Mouse (Mus musculus) midbrain, embryonic 14.5 days (tissue): ENCODE measurements around the gene Creb3l4. TPM values are rescaled to one million over a fixed set of nuclear protein-coding genes. Genes with fewer than 3 reads are reported as not detected.

ENCODE experiments used
- ATAC-seq: fragments of 200-750 bp; cut with Nextera tagmentation; 2 replicates; pipeline ENCODE4 v1.8.0; 2017; ENCODE audit warnings: moderate number of reproducible peaks, moderate library complexity; ENCODE audit not compliant: low FRiP score, low TSS enrichment
- DNase-seq: peaks from one replicate; pipeline ENCODE4 v3.0.0-alpha.2; 2015
- H3K27ac ChIP-seq: fragments of 300-500 bp; sonication (generic); replicated peaks from 2 replicates; pipeline ENCODE4 v1.5.1; 2014; ENCODE audit warnings: mild to moderate bottlenecking, low read depth, low read length, moderate library complexity
- H3K27me3 ChIP-seq: fragments of 300-500 bp; sonication (generic); 2 replicates; pipeline ENCODE4 v1.6.1; 2014; ENCODE audit warnings: low read length, control low read depth, mixed read lengths; ENCODE audit not compliant: control insufficient read depth, insufficient read depth
- H3K36me3 ChIP-seq: fragments of 300-500 bp; sonication (generic); 2 replicates; pipeline ENCODE4 v1.6.1; 2014; ENCODE audit warnings: low read length, control low read depth; ENCODE audit not compliant: control insufficient read depth, insufficient read depth
- H3K4me1 ChIP-seq: fragments of 300-500 bp; sonication (generic); 2 replicates; pipeline ENCODE4 v1.6.1; 2014; ENCODE audit warnings: mild to moderate bottlenecking, antibody characterized with exemption, low read length, control low read depth; ENCODE audit not compliant: control insufficient read depth, insufficient read depth
- H3K4me2 ChIP-seq: fragments of 300-500 bp; sonication (generic); 2 replicates; pipeline ENCODE4 v1.6.1; 2014; ENCODE audit warnings: mild to moderate bottlenecking, low read length, moderate library complexity
- H3K4me3 ChIP-seq: fragments of 300-500 bp; sonication (generic); replicated peaks from 2 replicates; pipeline ENCODE4 v1.5.1; 2014; ENCODE audit warnings: low read depth, low read length
- H3K9ac ChIP-seq: fragments of 300-500 bp; sonication (generic); replicated peaks from 2 replicates; pipeline ENCODE4 v1.6.1; 2014; ENCODE audit warnings: mild to moderate bottlenecking, low read length, moderate library complexity
- H3K9me3 ChIP-seq: fragments of 300-500 bp; sonication (generic); 2 replicates; pipeline ENCODE4 v1.6.1; 2016; ENCODE audit warnings: low read length, control low read depth, mixed read lengths; ENCODE audit not compliant: control insufficient read depth
- WGBS: fragments of 180-500 bp; shearing (Covaris S2); extraction: QIAGEN DNeasy Blood & Tissue Kit; methylation state at CpG from one replicate; pipeline ENCODE4 v1.1.7; 2014; 5-methylcytosine and 5-hydroxymethylcytosine counted together
- polyA plus RNA-seq: library from polyadenylated mRNA; unstranded; fragments of >200 nt; fragmentation: Nextera tagmentation; extraction: Ambion mirVana; gene quantifications from 2 replicates; pipeline ENCODE4 v1.2.1, GENCODE M21; 2014

Gene Creb3l4
- polyA plus RNA-seq, 1 experiment from 2014 or later = 2.1 TPM

- peak; percentile 49; the same call in 1 of the 2 replicates for ATAC-seq
- DNase-seq = peak; percentile 59
- H3K4me3 ChIP-seq = peak overlapping the region; percentile 88
- peaks cover 22% of the 10 kb centered on the region for H3K4me1 ChIP-seq
- peak overlapping the region; percentile 90 for H3K27ac ChIP-seq
- peak overlapping the region; percentile 79 for H3K4me2 ChIP-seq
- peaks cover 32% of the 10 kb centered on the region for H3K36me3 ChIP-seq
- no peaks in the 10 kb centered on the region for H3K9me3 ChIP-seq
- 13% methylated on average over 12 of the region's 12 CpGs for WGBS
- no peaks in the 10 kb centered on the region for H3K27me3 ChIP-seq
- peak overlapping the region; percentile 89 for H3K9ac ChIP-seq
These were observed 29.2 kb downstream of the Creb3l4 start for GRCm38 (mm10) chr3:90213956-90214684.

GRCm38 (mm10) chr3:90213377-90213866 is 29.9 kb downstream of the Creb3l4 start, which contains the start of the genes Rps27 and Rab13:
Gene Rps27, minus strand, starts transcription at chr3:90213651.
Gene Rab13, plus strand, starts transcription at chr3:90213695.
- peak; percentile 93 for ATAC-seq

GRCm38 (mm10) chr3:90212723-90213122 is 30.6 kb downstream of the Creb3l4 start:
- H3K36me3 ChIP-seq = peaks cover 46% of the 10 kb centered on the region
- WGBS = 17% methylated on average over 5 of the region's 5 CpGs
- peak overlapping the region; percentile 79 for H3K4me2 ChIP-seq
- peak overlapping the region; percentile 89 for H3K9ac ChIP-seq
- ATAC-seq (no peak), DNase-seq (no peak)
- peak overlapping the region; percentile 88 for H3K4me3 ChIP-seq
- H3K4me1 ChIP-seq = peaks cover 22% of the 10 kb centered on the region
- H3K27me3 ChIP-seq = no peaks in the 10 kb centered on the region
- H3K27ac ChIP-seq = no peak overlapping the region
- H3K9me3 ChIP-seq = no peaks in the 10 kb centered on the region

More at GRCm38 (mm10) chr3:90213377-90213866, 29.9 kb downstream of the Creb3l4 start, which contains the start of the genes Rps27 and Rab13:
- peaks cover 22% of the 10 kb centered on the region for H3K4me1 ChIP-seq
- DNase-seq = peak; percentile 97
- peak within 1 kb of the TSS; percentile 79 for H3K4me2 ChIP-seq
- peak within 1 kb of the TSS; percentile 88 for H3K4me3 ChIP-seq
- under 1% methylated on average over 42 of the region's 42 CpGs for WGBS
- no peaks in the 10 kb centered on the region for H3K9me3 ChIP-seq
- H3K36me3 ChIP-seq = peaks cover 39% of the 10 kb centered on the region
- H3K27me3 ChIP-seq = no peaks in the 10 kb centered on the region
- peak within 1 kb of the TSS; percentile 89 for H3K9ac ChIP-seq
- peak within 1 kb of the TSS; percentile 90 for H3K27ac ChIP-seq

- Histone ChIP-seq H3K4me1 (peaks cover 22% of the 10 kb centered on the region), H3K27me3 (no peaks in the 10 kb centered on the region), H3K4me2 (peak overlapping the region; percentile 79), H3K9ac (0 out of 2 replicates have a peak overlapping the region, but pooled peaks have one; percentile 9), H3K9me3 (no peaks in the 10 kb centered on the region), H3K4me3 (peak overlapping the region; percentile 88; the same call in 1 of the 2 replicates), H3K36me3 (peaks cover 49% of the 10 kb centered on the region), H3K27ac (no peak overlapping the region)
- DNase-seq (no peak), ATAC-seq (no peak)
- 86% methylated on average over 13 of the region's 13 CpGs for WGBS
These were observed 31.6 kb downstream of the Creb3l4 start for GRCm38 (mm10) chr3:90211475-90212398.

- Histone ChIP-seq H3K4me1 (peaks cover 22% of the 10 kb centered on the region), H3K4me2 (no peak overlapping the region), H3K9ac (no peak overlapping the region), H3K9me3 (no peaks in the 10 kb centered on the region), H3K4me3 (no peak overlapping the region), H3K27ac (no peak overlapping the region), H3K27me3 (no peaks in the 10 kb centered on the region), H3K36me3 (peaks cover 49% of the 10 kb centered on the region)
- ATAC-seq (no peak), DNase-seq (no peak)
- WGBS = 95% methylated on average over 5 of the region's 5 CpGs
These were observed 33.3 kb downstream of the Creb3l4 start for GRCm38 (mm10) chr3:90209908-90210566.

- Histone ChIP-seq H3K27ac (no peak overlapping the region), H3K9me3 (no peaks in the 10 kb centered on the region), H3K9ac (no peak overlapping the region), H3K27me3 (no peaks in the 10 kb centered on the region), H3K36me3 (peaks cover 49% of the 10 kb centered on the region), H3K4me2 (no peak overlapping the region), H3K4me1 (peaks cover 15% of the 10 kb centered on the region), H3K4me3 (no peak overlapping the region)
- DNase-seq (no peak), ATAC-seq (no peak)
- 90% methylated on average over 2 of the region's 2 CpGs for WGBS
These were observed 34.6 kb downstream of the Creb3l4 start for GRCm38 (mm10) chr3:90208662-90209061.

- H3K4me2 ChIP-seq = no peak overlapping the region
- 89% methylated on average over 2 of the region's 2 CpGs for WGBS
- no peak overlapping the region for H3K4me3 ChIP-seq
- H3K36me3 ChIP-seq = peaks cover 22% of the 10 kb centered on the region
- H3K9me3 ChIP-seq = no peaks in the 10 kb centered on the region
- no peak overlapping the region for H3K9ac ChIP-seq
- H3K27ac ChIP-seq = no peak overlapping the region
- DNase-seq = no peak
- no peaks in the 10 kb centered on the region for H3K27me3 ChIP-seq
- no peaks in the 10 kb centered on the region for H3K4me1 ChIP-seq
- no peak for ATAC-seq
These were observed 38.7 kb downstream of the Creb3l4 start for GRCm38 (mm10) chr3:90204582-90204981.

GRCm38 (mm10) chr3:90203619-90204018 is 39.7 kb downstream of the Creb3l4 start:
- ATAC-seq (no peak), DNase-seq (no peak)
- Histone ChIP-seq H3K4me3 (no peak overlapping the region), H3K36me3 (peaks cover 12% of the 10 kb centered on the region), H3K4me2 (no peak overlapping the region), H3K4me1 (no peaks in the 10 kb centered on the region), H3K9me3 (no peaks in the 10 kb centered on the region), H3K9ac (no peak overlapping the region), H3K27ac (no peak overlapping the region), H3K27me3 (no peaks in the 10 kb centered on the region)
- WGBS = 83% methylated on average over 5 of the region's 5 CpGs
